Mouse (Mus musculus) ES-E14 (cell line): ENCODE measurements at regions not wholly inside any gene's neighbourhood (a gene's known extent, or its start where the extent isn't known, plus 50 kb on each side); places are given as distances from the start of the nearest gene placed in this dataset.
"Not testable (repeated sequence)": the region's sequence is repeated elsewhere in the genome, so short reads cannot be mapped to it uniquely, and the experiment has no call there.

Experiments
- DNase-seq: peaks from one replicate; pipeline ENCODE4 v3.0.0-alpha.2; 2013; ENCODE audit warnings: low read depth, low spot score
- H3K27ac ChIP-seq: 2 replicates; pipeline ENCODE4 v1.5.1; 2012; ENCODE audit warnings: low read depth, mild to moderate bottlenecking, low read length, moderate library complexity, mixed read lengths; ENCODE audit not compliant: poor library complexity, insufficient read depth, severe bottlenecking
- H3K36me3 ChIP-seq: 2 replicates; pipeline ENCODE4 v1.6.1; 2012; ENCODE audit warnings: mild to moderate bottlenecking, low read length, moderate library complexity, mixed read lengths; ENCODE audit not compliant: control insufficient read depth, poor library complexity, insufficient read depth, severe bottlenecking
- H3K4me1 ChIP-seq, 2 experiments: fragments of 150-350 bp in 1 of 2; sonication (generic) in 1 of 2; 2 replicates each; pipeline ENCODE4 v1.6.1; 2012; ENCODE audit warnings: low read length in 2 of 2, mild to moderate bottlenecking in 1 of 2, mixed read lengths in 1 of 2; ENCODE audit not compliant: control insufficient read depth in 2 of 2, insufficient read depth in 2 of 2, poor library complexity in 1 of 2
- H3K4me3 ChIP-seq, 2 experiments: fragments of 150-350 bp in 1 of 2; sonication (generic) in 1 of 2; 2 replicates each; pipeline ENCODE4 v1.5.1; 2012; ENCODE audit warnings: low read length in 2 of 2, low read depth in 1 of 2, mild to moderate bottlenecking in 1 of 2, mixed read lengths in 1 of 2; ENCODE audit not compliant: insufficient read depth in 1 of 2, poor library complexity in 1 of 2, severe bottlenecking in 1 of 2
- H3K9ac ChIP-seq: 2 replicates; pipeline ENCODE4 v1.6.1; 2012; ENCODE audit warnings: low read depth, mild to moderate bottlenecking, low read length, mixed read lengths; ENCODE audit not compliant: poor library complexity, insufficient read depth, severe bottlenecking
- H3K9me3 ChIP-seq: fragments of 150-350 bp; sonication (generic); 2 replicates; pipeline ENCODE4 v1.6.1; 2012; ENCODE audit warnings: low read depth, mild to moderate bottlenecking, low read length; ENCODE audit not compliant: control insufficient read depth, insufficient read depth
- CHD2 ChIP-seq: IDR thresholded peaks from 2 replicates; pipeline ENCODE4 v1.6.1; 2014; ENCODE audit warnings: mild to moderate bottlenecking, low read depth, low read length, inconsistent platforms
- HCFC1 ChIP-seq: IDR thresholded peaks from 2 replicates; pipeline ENCODE4 v1.6.1; 2012; ENCODE audit warnings: low read length, inconsistent platforms, borderline replicate concordance; ENCODE audit not compliant: insufficient read depth
- MAFK ChIP-seq: IDR thresholded peaks from 2 replicates; pipeline ENCODE4 v1.6.1; 2014; ENCODE audit warnings: mild to moderate bottlenecking, low read depth, low read length, inconsistent platforms; ENCODE audit not compliant: insufficient read depth
- ZC3H11A ChIP-seq: IDR thresholded peaks from 2 replicates; pipeline ENCODE4 v1.6.1; 2012; ENCODE audit warnings: low read depth, mild to moderate bottlenecking, inconsistent platforms, low read length, borderline replicate concordance
- ZNF384 ChIP-seq: IDR thresholded peaks from 2 replicates; pipeline ENCODE4 v1.6.1; 2012; ENCODE audit warnings: low read depth, low read length, inconsistent platforms
- in situ Hi-C, 2 experiments: fragments of 600-800 bp; cut with MboI; formaldehyde crosslinking; loops; one replicate each; pipeline ENCODE4 v1.15.1; 2025; ENCODE audit warnings: low sequenced_read_pairs in 2 of 2, inconsistent platforms in 1 of 2; ENCODE audit not compliant: unreplicated experiment in 2 of 2

DNA sequence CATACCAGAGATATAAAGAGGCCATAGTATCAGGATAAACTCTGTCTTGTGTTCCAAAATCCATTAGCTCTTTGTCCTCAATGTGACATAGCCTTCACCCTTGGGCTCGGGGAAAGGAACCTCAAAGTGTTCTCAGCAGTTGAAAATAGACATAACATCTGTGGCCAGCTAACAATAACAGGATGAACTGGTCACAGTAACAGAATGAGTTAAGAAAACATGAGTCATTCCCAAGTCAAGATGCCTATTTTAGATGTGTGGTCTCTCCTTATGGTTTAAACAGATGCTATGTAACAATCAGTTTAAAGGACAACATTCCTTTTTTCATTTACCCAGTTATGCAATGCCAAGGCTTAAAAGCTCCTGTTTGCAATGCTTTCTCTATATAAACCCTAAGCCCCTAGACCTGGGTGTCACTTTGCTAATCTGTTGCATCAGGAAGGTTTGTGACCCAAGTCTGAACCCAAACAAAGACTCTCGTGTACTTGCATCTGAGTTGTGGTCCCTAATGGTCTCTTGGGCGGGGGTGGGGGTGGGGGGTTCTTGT lies 920.5 kb upstream of the Dsel start:
- H3K4me1 ChIP-seq, result no peaks in the 10 kb centered on the region
- H3K9me3 ChIP-seq, result no peaks in the 10 kb centered on the region
- no peaks in the 10 kb centered on the region for H3K36me3 ChIP-seq
- no peak overlapping the region for H3K4me3 ChIP-seq
- in situ Hi-C loops, result no loop called here
- no peak overlapping the region for H3K9ac ChIP-seq
- TF ChIP-seq HCFC1 (no peak), ZC3H11A (no peak), MAFK (no peak), ZNF384 (no peak), CHD2 (no peak)
- H3K27ac ChIP-seq, result no peak overlapping the region
- no peak for DNase-seq

DNA sequence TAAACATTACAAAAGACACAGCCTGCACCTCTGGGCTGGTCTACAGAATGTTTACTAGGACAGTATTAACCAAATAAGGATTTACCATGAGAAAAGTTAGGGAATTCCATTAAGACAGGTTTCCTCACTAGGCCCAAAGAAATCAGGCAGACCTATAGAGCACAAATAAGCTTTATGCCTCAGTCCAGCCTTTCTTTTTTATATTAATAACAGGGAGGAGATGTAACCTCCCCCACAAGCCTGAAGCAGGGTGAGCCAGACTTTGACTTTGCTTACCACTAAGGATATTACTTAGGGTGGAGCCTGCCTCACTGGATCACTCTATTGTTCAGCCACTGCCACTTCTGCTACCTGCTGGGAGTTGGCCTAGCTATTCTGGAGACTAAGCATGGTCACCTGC lies 915.1 kb upstream of the Dsel start:
- no peak for DNase-seq
- H3K9ac ChIP-seq, result no peak overlapping the region
- no peak overlapping the region for H3K4me3 ChIP-seq
- TF ChIP-seq CHD2, result no peak
- TF ChIP-seq MAFK, result no peak
- no peak for TF ChIP-seq ZNF384
- no peak for TF ChIP-seq ZC3H11A
- TF ChIP-seq HCFC1, result no peak
- H3K4me1 ChIP-seq, result no peaks in the 10 kb centered on the region
- H3K9me3 ChIP-seq, result no peaks in the 10 kb centered on the region; the same call in 1 of the 2 replicates
- peak overlapping the region; percentile 69; the same call in 1 of the 2 replicates for H3K27ac ChIP-seq
- in situ Hi-C loops, result no loop called here
- H3K36me3 ChIP-seq, result no peaks in the 10 kb centered on the region

DNA sequence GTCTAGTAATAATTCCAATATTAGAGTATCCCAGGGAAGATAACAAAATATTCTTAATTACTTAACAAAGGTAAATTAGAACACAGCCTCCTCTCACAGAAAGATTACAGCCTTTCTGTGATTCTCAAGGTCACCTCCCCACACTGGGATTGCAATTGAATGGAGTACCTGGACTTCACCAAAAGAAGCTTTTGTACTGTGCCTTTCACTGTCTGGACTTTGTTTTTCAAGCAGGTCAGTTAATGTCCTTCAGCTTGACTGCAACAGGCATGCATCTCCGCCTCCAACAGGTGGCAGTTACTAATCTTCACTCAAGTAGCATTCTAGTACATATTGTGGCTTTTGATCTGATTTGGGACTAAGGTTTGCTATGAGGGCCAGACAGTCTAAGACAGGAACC lies 913.8 kb upstream of the Dsel start:
- H3K9me3 ChIP-seq, result no peaks in the 10 kb centered on the region; the same call in 1 of the 2 replicates
- H3K9ac ChIP-seq, result no peak overlapping the region
- no peak for DNase-seq
- in situ Hi-C loops, result no loop called here
- no peak overlapping the region for H3K4me3 ChIP-seq
- H3K4me1 ChIP-seq, result no peaks in the 10 kb centered on the region
- TF ChIP-seq MAFK (no peak), CHD2 (no peak), ZNF384 (no peak), HCFC1 (no peak), ZC3H11A (no peak)
- H3K27ac ChIP-seq, result no peak overlapping the region; the same call in 1 of the 2 replicates
- no peaks in the 10 kb centered on the region; the same call in 1 of the 2 replicates for H3K36me3 ChIP-seq

DNA sequence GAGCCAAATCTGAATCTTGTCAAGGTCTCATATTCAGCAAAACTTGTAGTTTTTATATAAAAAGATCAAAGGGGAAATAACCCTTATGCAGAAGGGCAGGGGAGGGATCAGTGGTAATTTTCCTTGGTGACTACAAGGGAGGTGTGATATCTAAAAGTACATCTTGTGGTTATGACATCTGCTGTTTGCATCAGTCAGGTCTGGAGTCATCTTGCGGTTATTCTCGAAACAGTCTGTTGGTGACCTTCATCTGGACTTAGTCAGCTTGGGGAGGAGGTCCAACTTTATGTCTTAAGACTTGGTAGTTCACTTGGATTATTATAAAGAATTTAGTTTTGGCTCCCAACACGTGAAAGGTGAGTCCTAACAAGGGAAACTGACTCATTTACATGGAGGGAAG lies 885.9 kb upstream of the Dsel start:
- DNase-seq, H3K27ac ChIP-seq, in situ Hi-C loops, H3K36me3 ChIP-seq, H3K9ac ChIP-seq, H3K4me3 ChIP-seq, H3K4me1 ChIP-seq, H3K9me3 ChIP-seq: not testable (repeated sequence)

DNA sequence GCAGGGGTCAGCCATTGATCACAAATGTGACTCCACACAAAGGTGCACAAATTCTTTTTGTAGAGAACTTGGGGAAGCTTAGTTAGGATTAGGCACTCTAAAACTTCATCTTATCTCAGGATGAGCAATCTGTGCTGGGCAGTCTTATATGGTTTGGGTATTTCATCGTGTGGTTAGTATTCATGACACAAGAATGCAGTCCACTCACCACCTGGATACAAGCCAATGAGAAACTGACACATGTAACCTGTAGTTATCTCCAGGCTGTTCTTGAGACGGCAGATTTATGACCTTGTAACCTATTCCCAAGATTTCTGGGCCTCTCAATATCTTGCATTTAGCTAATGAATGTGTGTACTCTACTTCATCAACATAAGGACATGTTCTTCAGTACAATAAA lies 883.8 kb upstream of the Dsel start:
- Histone ChIP-seq H3K4me1 (no peaks in the 10 kb centered on the region), H3K36me3 (no peaks in the 10 kb centered on the region), H3K9me3 (no peaks in the 10 kb centered on the region), H3K4me3 (no peak overlapping the region), H3K27ac (no peak overlapping the region), H3K9ac (no peak overlapping the region)
- in situ Hi-C loops, result no loop called here
- DNase-seq, result no peak
- TF ChIP-seq ZC3H11A (no peak), HCFC1 (no peak), MAFK (no peak), CHD2 (no peak), ZNF384 (no peak)
